Mouse (Mus musculus) neural tube, embryonic 12.5 days (tissue): ENCODE measurements around the gene Magi2. TPM values are rescaled to one million over a fixed set of nuclear protein-coding genes. Genes with fewer than 3 reads are reported as not detected.

Experiments
- ATAC-seq: fragments of 200-750 bp; cut with Nextera tagmentation; 2 replicates; pipeline ENCODE4 v1.8.0; 2017; ENCODE audit warnings: low read depth, mild to moderate bottlenecking, moderate TSS enrichment, moderate library complexity; ENCODE audit not compliant: low FRiP score
- H3K27ac ChIP-seq: fragments of 300-500 bp; sonication (generic); 2 replicates; pipeline ENCODE4 v1.5.1; 2016
- H3K27me3 ChIP-seq: fragments of 300-500 bp; sonication (generic); replicated peaks from 2 replicates; pipeline ENCODE4 v1.6.1; 2016; ENCODE audit warnings: mild to moderate bottlenecking
- H3K36me3 ChIP-seq: fragments of 300-500 bp; sonication (generic); 2 replicates; pipeline ENCODE4 v1.6.1; 2016; ENCODE audit warnings: mild to moderate bottlenecking
- H3K4me1 ChIP-seq: fragments of 300-500 bp; sonication (generic); 2 replicates; pipeline ENCODE4 v1.6.1; 2016
- H3K4me2 ChIP-seq: fragments of 300-500 bp; sonication (generic); replicated peaks from 2 replicates; pipeline ENCODE4 v1.6.1; 2016; ENCODE audit warnings: mild to moderate bottlenecking
- H3K4me3 ChIP-seq: fragments of 300-500 bp; sonication (generic); 2 replicates; pipeline ENCODE4 v1.5.1; 2016
- H3K9ac ChIP-seq: fragments of 300-500 bp; sonication (generic); 2 replicates; pipeline ENCODE4 v1.6.1; 2016; ENCODE audit warnings: mild to moderate bottlenecking
- H3K9me3 ChIP-seq: fragments of 300-500 bp; sonication (generic); 2 replicates; pipeline ENCODE4 v1.6.1; 2016; ENCODE audit warnings: mild to moderate bottlenecking
- WGBS: fragments of 180-500 bp; shearing (Covaris S2); methylation state at CpG from one replicate; pipeline ENCODE4 v1.1.7; 2016; 5-methylcytosine and 5-hydroxymethylcytosine counted together
- polyA plus RNA-seq: library from polyadenylated mRNA; unstranded; fragments of >200 nt; fragmentation: Nextera tagmentation; extraction: Ambion mirVana; gene quantifications from 2 replicates; pipeline ENCODE4 v1.2.1, GENCODE M21; 2016

Magi2 gene
- polyA plus RNA-seq, 1 experiment from 2014 or later: 15.2 TPM

DNA sequence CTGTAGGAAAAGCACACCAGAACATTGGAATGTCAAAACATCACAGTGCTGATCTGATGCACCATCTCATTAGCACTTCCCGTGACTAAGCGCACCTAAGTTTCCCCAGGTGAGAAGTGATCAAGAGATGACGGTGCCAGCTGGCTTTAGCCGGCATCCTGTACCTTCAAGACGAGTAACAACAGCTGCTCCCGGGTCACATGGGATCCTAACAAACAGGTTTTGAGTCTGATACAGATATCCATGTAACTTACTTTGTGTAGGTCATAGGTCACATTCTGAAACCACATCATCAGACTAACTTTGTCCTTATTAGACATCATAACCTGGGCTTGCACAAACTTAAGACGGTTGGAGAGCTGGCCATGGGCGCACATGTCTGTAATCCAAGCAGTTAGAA, 1522.0 kb downstream of the Magi2 start:
- Histone ChIP-seq H3K9me3 (no peaks in the 10 kb centered on the region), H3K4me3 (no peak overlapping the region), H3K36me3 (no peaks in the 10 kb centered on the region), H3K27ac (no peak overlapping the region), H3K4me2 (no peak overlapping the region), H3K27me3 (no peaks in the 10 kb centered on the region), H3K9ac (no peak overlapping the region), H3K4me1 (peaks cover 11% of the 10 kb centered on the region; the same call in 1 of the 2 replicates)
- no peak; the same call in 1 of the 2 replicates for ATAC-seq
- 91% methylated on average over 8 of the region's 8 CpGs for WGBS

DNA sequence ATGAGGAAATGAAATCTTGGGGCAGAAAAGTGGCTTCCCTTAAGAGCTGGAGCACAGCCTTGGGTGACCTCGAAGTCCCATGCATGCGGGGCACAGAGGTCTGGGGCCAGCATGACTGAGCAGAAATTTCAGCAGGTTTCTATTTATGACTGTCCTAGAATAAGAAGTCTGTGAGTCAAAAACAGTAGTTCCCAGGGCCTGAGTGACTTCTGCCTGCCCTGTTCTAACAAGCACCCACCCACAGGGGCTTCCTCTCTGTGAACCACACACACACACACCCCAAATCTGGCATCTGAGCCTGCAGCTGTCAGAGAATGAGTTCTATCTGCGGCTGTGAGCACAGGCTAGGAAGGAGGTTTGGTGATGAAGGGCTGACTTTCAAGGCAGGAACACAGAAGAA, 1522.7 kb downstream of the Magi2 start:
- ATAC-seq: no peak
- no peak overlapping the region for H3K4me3 ChIP-seq
- H3K4me1 ChIP-seq: peaks cover 11% of the 10 kb centered on the region; the same call in 1 of the 2 replicates
- H3K9ac ChIP-seq: no peak overlapping the region
- 88% methylated on average over 3 of the region's 3 CpGs for WGBS
- H3K4me2 ChIP-seq: no peak overlapping the region
- H3K27ac ChIP-seq: no peak overlapping the region
- no peaks in the 10 kb centered on the region for H3K9me3 ChIP-seq
- no peaks in the 10 kb centered on the region for H3K27me3 ChIP-seq
- H3K36me3 ChIP-seq: no peaks in the 10 kb centered on the region

DNA sequence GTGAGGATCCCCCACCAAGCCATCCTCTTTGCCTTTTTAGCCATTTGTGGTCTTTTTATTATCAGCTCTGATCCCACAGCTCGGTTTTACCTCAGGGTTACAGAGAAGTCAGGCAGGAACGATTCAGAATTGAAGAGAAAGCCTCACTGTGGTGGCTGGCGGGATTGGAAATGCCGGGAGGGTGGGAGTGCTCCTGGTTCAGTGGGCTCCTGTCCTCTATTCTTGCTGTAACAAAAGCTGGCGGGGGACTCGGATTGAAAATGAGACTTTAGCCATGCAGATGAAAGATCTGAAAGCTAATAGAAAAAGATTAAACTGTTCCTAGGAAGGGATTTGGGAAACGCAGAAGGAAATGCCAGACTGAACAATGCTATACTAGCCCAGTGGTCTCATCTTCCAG, 1524.2 kb downstream of the Magi2 start:
- H3K4me3 ChIP-seq: no peak overlapping the region
- H3K36me3 ChIP-seq: no peaks in the 10 kb centered on the region
- H3K9ac ChIP-seq: no peak overlapping the region
- no peak for ATAC-seq
- H3K27ac ChIP-seq: no peak overlapping the region
- peaks cover 11% of the 10 kb centered on the region; the same call in 1 of the 2 replicates for H3K4me1 ChIP-seq
- H3K27me3 ChIP-seq: no peaks in the 10 kb centered on the region
- no peaks in the 10 kb centered on the region for H3K9me3 ChIP-seq
- no peak overlapping the region for H3K4me2 ChIP-seq
- 57% methylated on average over 7 of the region's 7 CpGs for WGBS

DNA sequence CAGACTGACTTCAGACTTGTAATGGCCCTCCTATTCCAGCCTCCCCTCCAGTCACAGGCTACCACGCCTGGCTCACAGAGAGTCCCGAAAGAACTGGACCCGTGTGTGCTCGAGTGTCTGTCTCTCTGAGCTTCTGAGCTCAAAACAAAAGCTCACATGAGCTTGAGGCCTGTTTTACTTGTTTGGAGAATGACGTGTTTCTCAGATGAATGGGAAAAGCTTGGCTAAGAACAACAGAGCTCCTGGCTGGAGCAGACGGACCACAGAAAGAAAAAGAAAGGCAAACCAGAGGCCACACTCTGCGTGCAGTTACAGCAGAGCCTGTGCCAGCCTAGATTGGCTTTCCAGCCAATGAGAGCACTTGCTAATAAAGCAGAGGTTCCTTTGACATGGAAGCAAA, 1524.9 kb downstream of the Magi2 start:
- Histone ChIP-seq H3K27ac (no peak overlapping the region), H3K9ac (no peak overlapping the region), H3K27me3 (no peaks in the 10 kb centered on the region), H3K4me2 (no peak overlapping the region), H3K9me3 (no peaks in the 10 kb centered on the region), H3K4me3 (no peak overlapping the region), H3K36me3 (no peaks in the 10 kb centered on the region), H3K4me1 (peaks cover 11% of the 10 kb centered on the region; the same call in 1 of the 2 replicates)
- 50% methylated on average over 7 of the region's 7 CpGs for WGBS
- ATAC-seq: no peak

DNA sequence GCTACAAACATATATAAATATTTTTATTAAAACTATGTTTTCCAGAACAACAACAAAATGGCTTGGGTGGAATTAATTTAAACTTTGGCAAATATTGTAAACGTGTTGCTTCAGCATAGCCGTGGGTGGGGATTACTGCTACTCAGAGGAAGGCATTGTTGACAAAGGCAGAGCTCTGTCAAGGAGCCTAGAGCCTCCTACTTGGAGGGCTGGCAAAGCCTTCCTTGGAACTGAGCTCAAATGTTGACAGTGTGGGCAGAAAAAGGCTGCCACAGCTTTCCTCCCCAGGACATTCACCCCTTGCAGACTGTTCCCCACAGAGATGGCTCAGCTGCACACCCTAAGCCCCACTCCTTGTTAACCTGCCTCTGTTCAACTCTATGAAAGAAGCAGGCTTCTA, 1526.3 kb downstream of the Magi2 start:
- WGBS: 69% methylated on average over 2 of the region's 2 CpGs
- Histone ChIP-seq H3K27ac (no peak overlapping the region), H3K27me3 (no peaks in the 10 kb centered on the region), H3K9me3 (no peaks in the 10 kb centered on the region), H3K36me3 (no peaks in the 10 kb centered on the region), H3K4me2 (no peak overlapping the region), H3K4me3 (no peak overlapping the region), H3K9ac (no peak overlapping the region), H3K4me1 (peaks cover 11% of the 10 kb centered on the region; the same call in 1 of the 2 replicates)
- no peak for ATAC-seq

DNA sequence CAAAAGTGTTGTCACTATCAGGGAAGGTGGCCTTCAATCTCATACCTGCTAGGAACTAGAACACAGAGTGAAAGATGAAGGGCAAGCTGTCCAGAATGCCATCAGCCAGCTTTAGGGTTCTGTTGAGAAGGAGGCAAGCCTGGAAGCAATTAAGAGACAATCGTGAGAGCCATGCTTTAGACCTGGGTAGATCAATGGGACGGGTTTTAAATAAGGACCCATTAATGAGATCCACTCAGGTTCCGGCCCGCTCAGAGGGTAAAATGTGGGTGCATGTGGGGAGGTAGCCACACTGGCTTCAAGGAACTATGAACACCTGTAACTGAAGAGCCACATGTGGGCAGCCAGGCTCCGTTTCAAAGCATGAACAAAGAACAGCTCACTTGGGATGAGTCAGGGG, 1527.1 kb downstream of the Magi2 start:
- Histone ChIP-seq H3K27me3 (no peaks in the 10 kb centered on the region), H3K36me3 (no peaks in the 10 kb centered on the region; the same call in 1 of the 2 replicates), H3K4me1 (peaks cover 11% of the 10 kb centered on the region; the same call in 1 of the 2 replicates), H3K27ac (no peak overlapping the region), H3K4me3 (no peak overlapping the region), H3K9ac (no peak overlapping the region), H3K9me3 (no peaks in the 10 kb centered on the region), H3K4me2 (no peak overlapping the region)
- ATAC-seq: no peak
- WGBS: 79% methylated on average over 5 of the region's 5 CpGs
